Mouse (Mus musculus) stomach, postnatal 0 days (tissue): Measurements from ENCODE around the gene Gm12355.

Source experiments
- CTCF ChIP-seq: IDR thresholded peaks from 2 replicates; pipeline ENCODE4 v1.5.1; 2016; ENCODE audit warnings: antibody characterized with exemption, low read depth, mild to moderate bottlenecking, moderate library complexity
- EP300 ChIP-seq: optimal IDR thresholded peaks from 2 replicates; pipeline ENCODE3; 2016; ENCODE audit warnings: antibody characterized with exemption

DNA sequence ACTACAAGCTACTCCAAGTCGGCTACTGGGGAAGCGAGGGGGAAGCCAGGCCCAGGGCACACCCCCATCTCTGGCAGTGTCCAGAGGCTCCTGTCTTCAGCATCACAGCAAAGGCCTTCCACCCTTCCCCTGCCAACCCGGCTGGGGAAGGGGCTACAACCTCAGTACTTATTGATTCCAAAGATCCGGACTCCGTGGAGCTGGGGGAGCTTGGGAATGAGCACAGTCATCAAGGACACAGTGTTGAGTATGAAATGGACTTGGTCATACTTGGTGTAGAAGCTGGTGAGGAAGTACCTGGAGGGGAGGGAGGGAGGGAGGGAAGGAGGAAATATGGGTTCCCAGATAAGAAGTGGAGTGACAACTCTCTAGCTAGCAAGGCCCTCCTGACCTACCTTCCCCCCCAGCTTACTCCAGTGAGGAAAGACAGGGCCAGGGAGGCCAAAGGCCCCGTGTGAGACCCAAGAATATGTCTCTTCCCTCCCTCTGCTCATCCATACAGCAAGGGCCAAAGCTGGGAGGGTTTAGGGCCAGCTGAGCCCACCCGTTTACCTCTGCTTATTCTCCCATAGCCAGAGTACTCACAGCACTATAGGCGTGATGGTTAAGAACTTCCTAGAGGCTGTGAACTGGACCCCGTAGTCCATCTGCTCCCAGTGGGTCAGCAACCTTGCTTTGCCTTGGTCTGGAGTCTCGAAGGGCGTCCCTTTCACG is 42.8 kb downstream of the Gm12355 start:
- TF ChIP-seq CTCF (no peak), EP300 (no peak)
